Mouse (Mus musculus): Measurements from ENCODE around the gene Acvr1.

- no peak for TF ChIP-seq CTCF (IDR thresholded peaks at IDR 0.05; ENCODE audit: low read depth)
- TF ChIP-seq EP300 (IDR thresholded peaks at IDR 0.05; ENCODE audit: low read depth) = no peak
These were observed 14.7 kb downstream of the Acvr1 start for GRCm38 (mm10) chr2:58552296-58552695.

All from heart, postnatal 0 days (tissue).